Mouse (Mus musculus) liver, embryonic 14.5 days (tissue): ENCODE measurements around the gene Tirap.

ENCODE experiments used
- CTCF ChIP-seq: IDR thresholded peaks from 2 replicates; pipeline ENCODE4 v1.5.1; 2016; ENCODE audit warnings: antibody characterized with exemption, low read depth, control low read depth
- EP300 ChIP-seq: IDR thresholded peaks from 2 replicates; pipeline ENCODE4 v1.6.1; 2016; ENCODE audit warnings: antibody characterized with exemption, low read depth

GRCm38 (mm10) chr9:35183359-35183758, 16.7 kb downstream of the Tirap start:
- TF ChIP-seq CTCF, result no peak
- no peak for TF ChIP-seq EP300
